Mouse (Mus musculus): Measurements from ENCODE around the gene Cdkal1. TPM values are rescaled to one million over a fixed set of nuclear protein-coding genes. Genes with fewer than 3 reads are reported as not detected.

Cdkal1 gene
- polyA plus RNA-seq, 1 experiment from 2014 or later, result 35.4 TPM

DNA sequence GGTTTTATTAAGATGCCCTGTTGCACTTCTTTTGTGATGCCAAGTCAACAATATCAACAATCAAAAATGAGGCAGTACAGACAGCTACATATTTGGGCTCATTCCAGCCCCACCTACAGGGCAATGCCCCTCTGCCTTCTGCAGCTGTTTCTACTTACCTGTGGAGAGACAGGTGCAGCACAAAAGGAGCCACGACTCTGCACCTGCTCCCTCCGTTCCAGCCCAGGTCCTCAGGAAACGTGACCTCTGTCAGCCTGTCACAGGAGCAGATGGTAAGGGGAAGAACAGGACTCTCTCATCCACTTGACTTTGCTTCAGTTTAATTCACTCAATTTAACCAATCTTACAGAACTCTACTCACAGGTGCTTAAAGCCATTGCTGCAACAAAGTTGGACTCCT, 258.7 kb downstream of the Cdkal1 start:
- H3K36me3 ChIP-seq (ENCODE audit: insufficient read depth), result no peaks in the 10 kb centered on the region
- WGBS, result 59% methylated on average over 3 of the region's 3 CpGs
- no peak overlapping the region for H3K9ac ChIP-seq
- H3K9me3 ChIP-seq (ENCODE audit: low read depth, low read length), result peaks cover 8% of the 10 kb centered on the region; the same call in 1 of the 2 replicates
- H3K27ac ChIP-seq (ENCODE audit: low read depth), result no peak overlapping the region
- H3K27me3 ChIP-seq (ENCODE audit: insufficient read depth, low read length), result no peaks in the 10 kb centered on the region
- H3K4me1 ChIP-seq (ENCODE audit: insufficient read depth), result no peaks in the 10 kb centered on the region
- ATAC-seq (ENCODE audit: insufficient read depth) (no peak), DNase-seq (no peak)
- no peak for TF ChIP-seq CTCF (IDR thresholded peaks at IDR 0.05; ENCODE audit: low read depth)
- no peak overlapping the region for H3K4me2 ChIP-seq
- H3K4me3 ChIP-seq (ENCODE audit: low read depth, low read length), result no peak overlapping the region

DNA sequence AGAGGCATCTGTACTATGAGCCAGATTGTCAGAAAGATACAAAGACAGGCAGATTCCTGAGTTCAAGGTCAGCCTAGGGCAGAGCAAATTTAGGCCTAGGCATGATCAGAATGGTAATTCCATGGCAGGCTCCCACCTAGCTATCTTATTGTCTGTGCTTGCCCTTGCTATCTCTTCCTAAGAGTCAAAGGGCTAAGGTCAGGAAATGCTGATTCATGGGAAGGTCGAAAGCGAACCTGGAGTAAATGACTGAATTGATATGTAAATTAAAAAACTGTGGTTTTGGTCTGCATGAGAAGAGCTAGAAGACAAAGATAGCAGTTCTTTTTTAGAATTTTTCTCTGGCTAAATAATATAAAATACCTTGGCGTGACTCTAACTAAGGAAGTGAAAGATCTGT, 262.4 kb downstream of the Cdkal1 start:
- H3K36me3 ChIP-seq (ENCODE audit: insufficient read depth), result no peaks in the 10 kb centered on the region
- WGBS, result 94% methylated on average over 3 of the region's 3 CpGs
- no peak for TF ChIP-seq CTCF (IDR thresholded peaks at IDR 0.05; ENCODE audit: low read depth)

DNA sequence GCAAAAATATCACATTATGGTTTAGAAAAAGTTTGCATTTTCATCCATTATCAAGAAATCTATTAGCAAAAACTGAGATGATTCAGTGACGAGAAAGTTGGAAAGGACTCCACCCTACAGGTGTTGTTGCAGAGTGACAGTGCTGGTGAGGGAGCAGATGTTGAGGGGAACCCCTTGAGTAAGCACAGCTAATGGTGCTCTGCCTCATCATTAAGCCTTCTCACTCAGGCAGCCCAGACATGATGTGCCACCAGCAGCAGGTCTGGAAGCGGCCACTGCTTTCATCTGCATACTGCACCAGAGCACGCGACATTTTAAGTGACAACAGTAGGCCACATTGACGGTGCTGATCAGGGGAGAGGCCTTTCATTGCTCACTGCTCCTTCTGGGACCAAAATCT, 264.8 kb downstream of the Cdkal1 start:
- no peak overlapping the region for H3K27ac ChIP-seq (ENCODE audit: low read depth)
- ATAC-seq (ENCODE audit: insufficient read depth), result no peak
- H3K36me3 ChIP-seq (ENCODE audit: insufficient read depth), result no peaks in the 10 kb centered on the region
- no peak overlapping the region for H3K9ac ChIP-seq
- no peak overlapping the region for H3K4me3 ChIP-seq (ENCODE audit: low read depth, low read length)
- WGBS, result 87% methylated on average over 5 of the region's 5 CpGs
- H3K9me3 ChIP-seq (ENCODE audit: low read depth, low read length), result peaks cover 8% of the 10 kb centered on the region; the same call in 1 of the 2 replicates
- no peak for TF ChIP-seq CTCF (IDR thresholded peaks at IDR 0.05; ENCODE audit: low read depth)
- no peak overlapping the region for H3K4me2 ChIP-seq
- DNase-seq, result no peak
- H3K27me3 ChIP-seq (ENCODE audit: insufficient read depth, low read length), result no peaks in the 10 kb centered on the region
- H3K4me1 ChIP-seq (ENCODE audit: insufficient read depth), result no peaks in the 10 kb centered on the region

More for the DNA sequence above, 262.4 kb downstream of the Cdkal1 start:
- Histone ChIP-seq H3K27me3 (ENCODE audit: insufficient read depth, low read length) (no peaks in the 10 kb centered on the region), H3K4me3 (ENCODE audit: low read depth, low read length) (no peak overlapping the region), H3K27ac (ENCODE audit: low read depth) (no peak overlapping the region), H3K4me2 (no peak overlapping the region), H3K4me1 (ENCODE audit: insufficient read depth) (no peaks in the 10 kb centered on the region), H3K9ac (no peak overlapping the region), H3K9me3 (ENCODE audit: low read depth, low read length) (peaks cover 8% of the 10 kb centered on the region; the same call in 1 of the 2 replicates)
- DNase-seq (no peak), ATAC-seq (ENCODE audit: insufficient read depth) (no peak)

DNA sequence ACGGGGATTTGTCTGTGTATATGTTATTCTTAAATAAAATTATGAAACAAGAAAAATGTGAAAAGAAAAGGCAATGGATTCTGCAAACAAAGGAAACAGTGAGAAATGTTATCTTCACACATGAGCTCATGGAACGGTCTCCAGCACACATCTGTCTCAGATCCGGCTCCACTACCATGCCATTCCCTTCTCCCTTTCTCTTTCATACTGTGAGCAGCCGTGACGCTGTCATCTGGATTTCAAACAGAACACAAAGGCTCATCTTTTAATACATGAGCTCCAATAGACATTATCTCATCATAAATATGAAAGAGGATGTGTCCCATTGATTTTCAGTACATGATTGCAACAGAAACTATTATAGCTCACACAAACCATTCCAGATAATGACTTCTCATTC, 265.3 kb downstream of the Cdkal1 start:
- Histone ChIP-seq H3K9me3 (ENCODE audit: low read depth, low read length) (peaks cover 8% of the 10 kb centered on the region; the same call in 1 of the 2 replicates), H3K4me1 (ENCODE audit: insufficient read depth) (no peaks in the 10 kb centered on the region), H3K27ac (ENCODE audit: low read depth) (no peak overlapping the region), H3K9ac (no peak overlapping the region), H3K4me3 (ENCODE audit: low read depth, low read length) (no peak overlapping the region), H3K36me3 (ENCODE audit: insufficient read depth) (no peaks in the 10 kb centered on the region), H3K4me2 (no peak overlapping the region), H3K27me3 (ENCODE audit: insufficient read depth, low read length) (no peaks in the 10 kb centered on the region)
- DNase-seq (no peak), ATAC-seq (ENCODE audit: insufficient read depth) (no peak)
- 81% methylated on average over 5 of the region's 5 CpGs for WGBS
- TF ChIP-seq CTCF (IDR thresholded peaks at IDR 0.05; ENCODE audit: low read depth), result no peak

DNA sequence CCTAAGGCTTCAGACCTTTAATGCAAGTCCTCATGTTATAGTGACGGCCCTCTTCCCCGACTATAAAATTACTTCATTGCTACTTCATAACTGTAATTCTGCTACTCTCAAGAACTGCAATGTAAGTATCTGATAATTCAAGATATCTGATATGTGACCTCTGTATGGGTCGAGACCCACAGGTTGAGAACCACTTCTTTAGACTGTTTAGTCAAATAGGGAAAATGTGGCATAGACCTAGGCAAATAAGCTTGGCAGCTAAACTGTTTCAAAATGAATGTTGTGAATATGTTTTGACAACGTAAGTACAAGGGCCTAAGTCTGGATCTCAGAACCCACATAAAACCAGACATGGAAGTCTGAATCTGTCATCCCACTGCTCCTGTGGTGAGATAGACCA, 266.8 kb downstream of the Cdkal1 start:
- Histone ChIP-seq H3K4me1 (ENCODE audit: insufficient read depth) (no peaks in the 10 kb centered on the region), H3K27ac (ENCODE audit: low read depth) (no peak overlapping the region), H3K27me3 (ENCODE audit: insufficient read depth, low read length) (no peaks in the 10 kb centered on the region), H3K4me3 (ENCODE audit: low read depth, low read length) (no peak overlapping the region), H3K36me3 (ENCODE audit: insufficient read depth) (no peaks in the 10 kb centered on the region), H3K9ac (no peak overlapping the region), H3K9me3 (ENCODE audit: low read depth, low read length) (peaks cover 8% of the 10 kb centered on the region; the same call in 1 of the 2 replicates), H3K4me2 (no peak overlapping the region)
- no peak for TF ChIP-seq CTCF (IDR thresholded peaks at IDR 0.05; ENCODE audit: low read depth)
- DNase-seq, result no peak
- no peak for ATAC-seq (ENCODE audit: insufficient read depth)
- WGBS, result 87% methylated on average over 4 of the region's 4 CpGs

DNA sequence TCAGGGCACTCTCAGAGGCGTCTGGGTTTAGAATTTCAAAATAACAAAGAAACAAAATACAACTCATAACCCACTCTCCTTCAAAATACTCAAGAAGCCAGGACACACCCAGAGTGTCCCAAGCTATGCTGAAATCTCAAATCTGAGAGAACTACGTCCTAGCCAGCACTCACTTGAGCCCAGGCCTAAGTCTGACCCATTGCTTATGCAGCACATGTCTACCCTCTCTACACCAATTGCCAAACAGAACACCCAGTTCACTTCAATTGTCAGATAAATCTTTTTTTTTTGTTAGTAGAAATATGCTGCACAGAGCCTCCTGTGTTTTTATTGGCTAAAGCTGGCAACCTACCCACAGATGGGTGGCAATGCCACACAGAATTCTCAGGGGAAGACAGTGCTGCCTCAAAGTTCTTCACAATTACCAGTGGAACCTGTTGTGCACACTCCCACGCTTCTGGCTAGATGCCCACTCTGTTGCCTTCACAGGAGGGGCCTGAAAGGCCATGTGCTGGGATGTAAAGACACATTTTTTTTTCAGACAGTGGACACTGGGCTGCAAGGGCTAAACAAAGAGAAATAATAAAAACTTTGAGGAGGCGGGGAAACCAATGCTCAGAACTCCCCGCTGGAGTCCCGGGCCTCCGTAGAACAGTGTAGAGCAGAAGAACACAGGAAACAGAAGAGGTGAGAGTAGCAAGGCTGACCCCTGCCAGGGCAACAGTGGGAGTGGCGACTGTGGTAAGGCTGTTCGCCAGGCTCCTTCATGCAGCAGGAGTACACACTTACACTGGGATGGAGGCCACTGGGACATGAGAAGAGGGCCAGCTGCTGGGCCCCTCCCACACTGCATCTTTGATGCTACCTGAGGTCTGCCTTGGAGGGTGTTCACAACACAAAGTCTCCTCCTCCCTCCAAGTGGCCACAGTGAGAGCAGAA, 273.4 kb downstream of the Cdkal1 start:
- H3K4me2 ChIP-seq, result no peak overlapping the region
- no peak overlapping the region for H3K4me3 ChIP-seq (ENCODE audit: low read depth, low read length)
- DNase-seq (peak; percentile 19), ATAC-seq (ENCODE audit: insufficient read depth) (peak; percentile 28; the same call in 1 of the 2 replicates)
- H3K9me3 ChIP-seq (ENCODE audit: low read depth, low read length), result no peaks in the 10 kb centered on the region
- no peak overlapping the region for H3K9ac ChIP-seq
- TF ChIP-seq CTCF (IDR thresholded peaks at IDR 0.05; ENCODE audit: low read depth), result no peak
- no peaks in the 10 kb centered on the region for H3K27me3 ChIP-seq (ENCODE audit: insufficient read depth, low read length)
- H3K36me3 ChIP-seq (ENCODE audit: insufficient read depth), result no peaks in the 10 kb centered on the region
- no peaks in the 10 kb centered on the region for H3K4me1 ChIP-seq (ENCODE audit: insufficient read depth)
- no peak overlapping the region for H3K27ac ChIP-seq (ENCODE audit: low read depth)
- WGBS, result 71% methylated on average over 9 of the region's 9 CpGs

DNA sequence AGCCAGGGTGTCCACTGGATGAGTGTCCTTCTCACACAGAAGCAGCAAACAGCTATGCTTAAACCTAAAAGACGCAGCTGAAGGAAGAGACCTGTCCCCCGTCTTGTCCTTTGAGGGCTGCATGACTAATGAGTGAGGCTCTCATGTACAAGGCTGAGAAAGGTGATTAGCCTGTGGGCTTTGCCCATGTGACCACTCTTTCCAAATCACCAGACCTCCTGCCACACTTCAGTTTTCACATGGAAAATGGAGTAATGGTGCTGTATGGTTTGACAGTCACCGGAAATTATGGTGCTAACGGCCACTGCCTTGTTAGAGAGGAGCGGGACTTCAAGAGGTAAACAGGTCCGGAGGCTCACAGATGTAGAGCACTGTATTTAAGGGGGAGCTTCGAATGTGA, 274.7 kb downstream of the Cdkal1 start:
- no peak for DNase-seq
- 80% methylated on average over 7 of the region's 7 CpGs for WGBS
- H3K27ac ChIP-seq (ENCODE audit: low read depth), result no peak overlapping the region
- H3K27me3 ChIP-seq (ENCODE audit: insufficient read depth, low read length), result no peaks in the 10 kb centered on the region
- H3K4me1 ChIP-seq (ENCODE audit: insufficient read depth), result no peaks in the 10 kb centered on the region
- no peaks in the 10 kb centered on the region for H3K9me3 ChIP-seq (ENCODE audit: low read depth, low read length)
- no peak overlapping the region for H3K4me3 ChIP-seq (ENCODE audit: low read depth, low read length)
- TF ChIP-seq CTCF (IDR thresholded peaks at IDR 0.05; ENCODE audit: low read depth), result no peak
- ATAC-seq (ENCODE audit: insufficient read depth), result no peak
- H3K9ac ChIP-seq, result no peak overlapping the region
- H3K36me3 ChIP-seq (ENCODE audit: insufficient read depth), result no peaks in the 10 kb centered on the region
- H3K4me2 ChIP-seq, result no peak overlapping the region

Measured in lung, embryonic 14.5 days (tissue).